Mouse (Mus musculus): ENCODE data around the gene Olfr159.
A peak's percentile ranks its signal among the peaks of the same experiment; 100 is the strongest.

Olfr159 gene

GRCm38 (mm10) chr4:43729126-43729525 is 41.7 kb downstream of the Olfr159 start:
- no peak for DNase-seq

GRCm38 (mm10) chr4:43728576-43728954 is 42.2 kb downstream of the Olfr159 start:
- DNase-seq: no peak

GRCm38 (mm10) chr4:43727718-43728575 is 42.9 kb downstream of the Olfr159 start:
- no peak for DNase-seq

GRCm38 (mm10) chr4:43726995-43727394 is 43.8 kb downstream of the Olfr159 start, which contains the start of gene Hrct1:
Gene Hrct1 (plus strand): TSS chr4:43727188.
- no peak for DNase-seq

GRCm38 (mm10) chr4:43726228-43726993 is 44.4 kb downstream of the Olfr159 start:
- no peak for DNase-seq

- peak; percentile 32 to 34 for DNase-seq
These were observed 46.0 kb downstream of the Olfr159 start for GRCm38 (mm10) chr4:43724764-43725163.

- DNase-seq: no peak
These were observed 48.6 kb downstream of the Olfr159 start for GRCm38 (mm10) chr4:43722191-43722590.

- no peak for DNase-seq
These were observed 50.1 kb downstream of the Olfr159 start for GRCm38 (mm10) chr4:43720491-43721228.
